Mouse (Mus musculus) right cerebral cortex, postnatal 36 days (tissue): ENCODE measurements around the gene Znfx1.

Source experiments
- DNase-seq, 2 experiments: peaks; one replicate each; pipeline ENCODE4 v3.0.0; 2022; ENCODE audit warnings: low spot score in 2 of 2, mixed read lengths in 1 of 2

The Znfx1 gene

GRCm38 (mm10) chr2:166995796-166996532 is 66.9 kb downstream of the Znfx1 start, which contains the start of gene Stau1:
Gene Stau1 (minus strand): TSS chr2:166996299.
- peak; percentile 95 to 96 for DNase-seq

GRCm38 (mm10) chr2:166995021-166995795 is 67.6 kb downstream of the Znfx1 start:
- peak in 1 of 2 experiments; percentile 16 for DNase-seq

DNA sequence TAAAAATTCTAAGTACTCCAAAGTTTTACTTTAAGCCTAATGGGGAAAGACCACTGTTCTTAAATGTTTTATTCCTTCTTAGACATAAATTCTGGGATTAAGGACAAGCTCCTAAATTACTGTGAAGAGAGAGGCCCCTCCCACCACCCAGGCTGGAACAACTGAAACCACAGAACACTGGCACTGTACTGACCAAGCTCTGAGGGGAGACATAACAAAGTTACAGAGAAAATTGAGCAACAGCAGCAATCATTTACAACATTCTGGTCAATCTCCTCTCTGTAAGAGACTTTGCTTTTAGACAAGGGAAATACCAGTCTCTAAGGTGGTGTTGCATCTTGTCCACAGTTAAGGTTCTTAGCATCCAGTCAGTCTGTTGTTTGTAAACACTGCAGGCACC is 70.9 kb downstream of the Znfx1 start:
- no peak for DNase-seq

- no peak for DNase-seq
Measured at GRCm38 (mm10) chr2:166990861-166991260, 72.0 kb downstream of the Znfx1 start.
